Mouse (Mus musculus) spleen, adult 2 months (tissue): ENCODE results near the gene Elf5. TPM values are rescaled to one million over a fixed set of nuclear protein-coding genes. Genes with fewer than 3 reads are reported as not detected.

ENCODE experiments used
- DNase-seq, 2 experiments: peaks; one replicate each; pipeline versions ENCODE4 v3.0.0 to v3.0.0-alpha.2; 2012 to 2021; ENCODE audit warnings: low spot score in 2 of 2, low read depth in 1 of 2
- H3K27ac ChIP-seq: fragments of 200-500 bp; 2 replicates; pipeline ENCODE4 v1.5.1; 2012; ENCODE audit warnings: low read length, inconsistent platforms; ENCODE audit not compliant: insufficient read depth
- H3K27me3 ChIP-seq: fragments of 200-500 bp; 2 replicates; pipeline ENCODE4 v1.6.1; 2012; ENCODE audit warnings: mild to moderate bottlenecking, moderate library complexity, low read length, inconsistent platforms; ENCODE audit not compliant: control insufficient read depth, insufficient read depth
- H3K36me3 ChIP-seq: fragments of 200-500 bp; 2 replicates; pipeline ENCODE4 v1.6.1; 2012; ENCODE audit warnings: mild to moderate bottlenecking, low read length, inconsistent platforms; ENCODE audit not compliant: control insufficient read depth, insufficient read depth
- H3K4me1 ChIP-seq: fragments of 200-500 bp; 2 replicates; pipeline ENCODE4 v1.6.1; 2011; ENCODE audit warnings: inconsistent platforms; ENCODE audit not compliant: control insufficient read depth, insufficient read depth, insufficient read length
- H3K4me3 ChIP-seq: fragments of 200-500 bp; 2 replicates; pipeline ENCODE4 v1.5.1; 2011; ENCODE audit warnings: mild to moderate bottlenecking, inconsistent platforms; ENCODE audit not compliant: insufficient read depth, insufficient read length; ENCODE audit errors: extremely low read depth
- CTCF ChIP-seq: fragments of 200-500 bp; IDR thresholded peaks from 2 replicates; pipeline ENCODE4 v1.5.1; 2011; ENCODE audit warnings: mild to moderate bottlenecking, inconsistent platforms; ENCODE audit not compliant: insufficient read depth, insufficient read length, insufficient replicate concordance; ENCODE audit errors: extremely low read depth
- POLR2A ChIP-seq: fragments of 200-500 bp; IDR thresholded peaks from 2 replicates; pipeline ENCODE4 v1.6.1; 2011; ENCODE audit warnings: low read depth, low read length, inconsistent platforms
- WGBS: fragments of 180-500 bp; shearing (Covaris S2); methylation state at CpG from one replicate; pipeline ENCODE4 v1.1.7; 2018; 5-methylcytosine and 5-hydroxymethylcytosine counted together
- polyA plus RNA-seq: library from polyadenylated mRNA; depleted of rRNA; stranded (reverse); fragments of >200 nt; gene quantifications from 2 replicates; pipeline ENCODE4 v1.2.3, GENCODE M21; 2012

The Elf5 gene
- polyA plus RNA-seq, 1 experiment = not detected

GRCm38 (mm10) chr2:103457628-103458027 is 46.1 kb downstream of the Elf5 start:
- WGBS = 90% methylated on average over 7 of the region's 7 CpGs
- Histone ChIP-seq H3K27ac (no peak overlapping the region), H3K4me1 (no peaks in the 10 kb centered on the region), H3K27me3 (no peaks in the 10 kb centered on the region), H3K36me3 (peaks cover 47% of the 10 kb centered on the region), H3K4me3 (no peak overlapping the region)
- DNase-seq = no peak
- TF ChIP-seq POLR2A (no peak), CTCF (no peak)

- WGBS = 76% methylated on average over 10 of the region's 10 CpGs
Measured at GRCm38 (mm10) chr2:103459069-103459468, 47.6 kb downstream of the Elf5 start.

GRCm38 (mm10) chr2:103461210-103461609 is 49.7 kb downstream of the Elf5 start:
- peaks cover 45% of the 10 kb centered on the region for H3K36me3 ChIP-seq
- WGBS = 88% methylated on average over 8 of the region's 8 CpGs

More at GRCm38 (mm10) chr2:103459069-103459468, 47.6 kb downstream of the Elf5 start:
- no peak for TF ChIP-seq POLR2A
- no peak for TF ChIP-seq CTCF
- H3K27me3 ChIP-seq = no peaks in the 10 kb centered on the region
- H3K36me3 ChIP-seq = peaks cover 50% of the 10 kb centered on the region
- no peaks in the 10 kb centered on the region for H3K4me1 ChIP-seq
- no peak overlapping the region for H3K27ac ChIP-seq
- no peak overlapping the region for H3K4me3 ChIP-seq
- no peak for DNase-seq

GRCm38 (mm10) chr2:103461743-103462142 is 50.3 kb downstream of the Elf5 start:
- H3K27ac ChIP-seq = no peak overlapping the region
- H3K36me3 ChIP-seq = peaks cover 46% of the 10 kb centered on the region
- H3K27me3 ChIP-seq = no peaks in the 10 kb centered on the region
- no peak overlapping the region for H3K4me3 ChIP-seq
- WGBS = 57% methylated on average over 9 of the region's 9 CpGs
- no peak for DNase-seq
- H3K4me1 ChIP-seq = no peaks in the 10 kb centered on the region
- TF ChIP-seq POLR2A (no peak), CTCF (no peak)

More at GRCm38 (mm10) chr2:103461210-103461609, 49.7 kb downstream of the Elf5 start:
- H3K4me3 ChIP-seq = no peak overlapping the region
- no peak overlapping the region for H3K27ac ChIP-seq
- no peaks in the 10 kb centered on the region for H3K27me3 ChIP-seq
- TF ChIP-seq POLR2A (no peak), CTCF (no peak)
- H3K4me1 ChIP-seq = no peaks in the 10 kb centered on the region
- DNase-seq = no peak

GRCm38 (mm10) chr2:103462746-103463145 is 51.3 kb downstream of the Elf5 start:
- H3K4me1 ChIP-seq = no peaks in the 10 kb centered on the region
- H3K4me3 ChIP-seq = no peak overlapping the region
- 93% methylated on average over 5 of the region's 5 CpGs for WGBS
- no peaks in the 10 kb centered on the region for H3K27me3 ChIP-seq
- no peak overlapping the region for H3K27ac ChIP-seq
- H3K36me3 ChIP-seq = peaks cover 51% of the 10 kb centered on the region
- TF ChIP-seq CTCF = no peak
- DNase-seq = no peak

GRCm38 (mm10) chr2:103464524-103464923 is 53.0 kb downstream of the Elf5 start:
- H3K27ac ChIP-seq = no peak overlapping the region

GRCm38 (mm10) chr2:103465429-103465828 is 53.9 kb downstream of the Elf5 start:
- 91% methylated on average over 11 of the region's 11 CpGs for WGBS
- Histone ChIP-seq H3K4me1 (no peaks in the 10 kb centered on the region), H3K36me3 (peaks cover 49% of the 10 kb centered on the region), H3K4me3 (no peak overlapping the region), H3K27ac (no peak overlapping the region), H3K27me3 (no peaks in the 10 kb centered on the region)
- no peak for TF ChIP-seq POLR2A
- no peak for TF ChIP-seq CTCF
- no peak for DNase-seq

More at GRCm38 (mm10) chr2:103464524-103464923, 53.0 kb downstream of the Elf5 start:
- no peak overlapping the region for H3K4me3 ChIP-seq
- no peaks in the 10 kb centered on the region for H3K27me3 ChIP-seq
- no peaks in the 10 kb centered on the region for H3K4me1 ChIP-seq
- peaks cover 48% of the 10 kb centered on the region for H3K36me3 ChIP-seq
- no peak for DNase-seq
- TF ChIP-seq POLR2A (no peak), CTCF (no peak)
- WGBS = 96% methylated on average over 8 of the region's 8 CpGs
